Mouse (Mus musculus): ENCODE measurements at regions not wholly inside any gene's neighbourhood (a gene's known extent, or its start where the extent isn't known, plus 50 kb on each side); places are given as distances from the start of the nearest gene placed in this dataset.

DNA sequence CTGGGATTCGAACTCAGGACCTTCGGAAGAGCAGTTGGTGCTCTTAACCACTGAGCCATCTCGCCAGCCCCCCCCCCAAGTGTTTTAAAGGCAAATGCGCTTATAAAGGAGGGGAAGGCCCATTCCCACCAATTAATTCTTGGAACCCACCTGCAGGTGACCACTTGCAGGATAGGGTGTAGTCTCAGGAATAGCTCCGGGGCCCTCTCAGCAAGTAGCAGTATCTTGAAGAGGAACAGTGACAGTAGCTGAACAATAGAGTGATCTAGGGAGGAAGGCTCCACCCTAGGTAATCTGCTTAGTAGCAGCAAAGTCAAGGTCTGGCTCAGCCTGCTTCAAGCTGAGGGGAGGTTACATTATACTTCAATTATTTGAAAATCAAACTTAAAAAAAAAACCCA, 1056.6 kb downstream of the 9330182O14Rik start:
- TF ChIP-seq POLR2A (IDR thresholded peaks at IDR 0.05; ENCODE audit: control insufficient read depth, extremely low read depth, insufficient read depth, low read length, poor library complexity) = no peak
- no peak for TF ChIP-seq CTCF (IDR thresholded peaks at IDR 0.05; ENCODE audit: borderline replicate concordance, control insufficient read depth, extremely low read depth, insufficient read depth, low read length, poor library complexity)
